Mouse (Mus musculus): ENCODE data around the gene Slc7a15. TPM values are rescaled to one million over a fixed set of nuclear protein-coding genes. Genes with fewer than 3 reads are reported as not detected.

Slc7a15 gene
- polyA plus RNA-seq, 1 experiment from 2014 or later, result not detected

DNA sequence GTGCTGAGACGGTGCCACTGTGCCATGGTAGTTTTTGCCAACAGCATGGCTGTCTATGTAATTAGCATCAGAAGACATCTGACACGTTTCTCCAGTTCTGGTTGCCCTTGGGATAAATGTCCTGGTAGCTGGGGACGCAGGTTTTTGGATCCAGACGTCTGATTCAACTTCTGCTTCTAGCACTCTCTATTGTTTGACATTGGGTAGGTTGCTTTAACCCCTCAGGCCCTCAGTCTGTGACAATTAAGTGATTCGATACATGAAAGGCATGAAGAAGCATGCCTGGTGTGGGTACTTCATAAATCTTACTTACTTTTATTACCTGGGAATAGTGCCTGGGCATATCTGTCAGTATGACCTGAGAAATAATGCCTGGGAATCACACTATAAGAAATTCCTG lies 74.8 kb downstream of the Slc7a15 start:
- H3K9me3 ChIP-seq (ENCODE audit: control insufficient read depth, low read length), result no peaks in the 10 kb centered on the region
- no peak overlapping the region for H3K4me2 ChIP-seq (ENCODE audit: low read depth, low read length)
- no peaks in the 10 kb centered on the region for H3K27me3 ChIP-seq (replicated peaks; ENCODE audit: control insufficient read depth, insufficient read depth, low read length)
- 48% methylated on average over 5 of the region's 5 CpGs for WGBS
- H3K9ac ChIP-seq (ENCODE audit: low read depth, low read length), result no peak overlapping the region
- DNase-seq (ENCODE audit: low spot score) (no peak), ATAC-seq (ENCODE audit: low read depth) (no peak)
- no peak overlapping the region for H3K4me3 ChIP-seq (ENCODE audit: low read depth, low read length)
- no peaks in the 10 kb centered on the region for H3K36me3 ChIP-seq (ENCODE audit: control insufficient read depth, insufficient read depth, low read length)
- H3K27ac ChIP-seq (replicated peaks; ENCODE audit: low read depth, low read length), result no peak overlapping the region
- peaks cover 6% of the 10 kb centered on the region for H3K4me1 ChIP-seq (ENCODE audit: control insufficient read depth, insufficient read depth, low read length)

DNA sequence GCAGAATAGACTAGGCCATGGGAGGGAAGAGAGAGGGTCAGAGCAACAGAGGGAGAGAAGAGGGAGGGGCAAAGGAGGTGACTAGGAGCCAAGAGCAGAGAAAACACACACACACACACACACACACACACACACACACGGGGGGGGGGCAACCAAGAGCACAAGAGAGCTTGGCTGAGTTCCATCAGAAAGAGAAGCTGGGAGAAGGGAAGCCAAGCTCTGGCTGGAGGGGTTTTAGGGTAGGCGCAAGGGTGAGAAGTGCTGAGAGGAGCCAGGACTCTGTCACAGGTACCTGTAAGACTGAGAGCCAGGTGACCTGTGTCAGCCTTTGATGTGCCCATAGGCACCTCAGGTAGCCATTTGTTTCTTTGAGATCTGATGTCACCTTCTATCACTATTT lies 76.2 kb downstream of the Slc7a15 start:
- H3K27ac ChIP-seq (replicated peaks; ENCODE audit: low read depth, low read length), result no peak overlapping the region
- H3K36me3 ChIP-seq (ENCODE audit: control insufficient read depth, insufficient read depth, low read length), result no peaks in the 10 kb centered on the region
- H3K9me3 ChIP-seq (ENCODE audit: control insufficient read depth, low read length), result no peaks in the 10 kb centered on the region
- WGBS, result 61% methylated on average over 2 of the region's 2 CpGs
- no peaks in the 10 kb centered on the region for H3K27me3 ChIP-seq (replicated peaks; ENCODE audit: control insufficient read depth, insufficient read depth, low read length)
- H3K4me2 ChIP-seq (ENCODE audit: low read depth, low read length), result no peak overlapping the region
- no peak for ATAC-seq (ENCODE audit: low read depth)
- peaks cover 6% of the 10 kb centered on the region for H3K4me1 ChIP-seq (ENCODE audit: control insufficient read depth, insufficient read depth, low read length)
- H3K4me3 ChIP-seq (ENCODE audit: low read depth, low read length), result no peak overlapping the region
- H3K9ac ChIP-seq (ENCODE audit: low read depth, low read length), result no peak overlapping the region
- DNase-seq (ENCODE audit: low spot score), result no peak

DNA sequence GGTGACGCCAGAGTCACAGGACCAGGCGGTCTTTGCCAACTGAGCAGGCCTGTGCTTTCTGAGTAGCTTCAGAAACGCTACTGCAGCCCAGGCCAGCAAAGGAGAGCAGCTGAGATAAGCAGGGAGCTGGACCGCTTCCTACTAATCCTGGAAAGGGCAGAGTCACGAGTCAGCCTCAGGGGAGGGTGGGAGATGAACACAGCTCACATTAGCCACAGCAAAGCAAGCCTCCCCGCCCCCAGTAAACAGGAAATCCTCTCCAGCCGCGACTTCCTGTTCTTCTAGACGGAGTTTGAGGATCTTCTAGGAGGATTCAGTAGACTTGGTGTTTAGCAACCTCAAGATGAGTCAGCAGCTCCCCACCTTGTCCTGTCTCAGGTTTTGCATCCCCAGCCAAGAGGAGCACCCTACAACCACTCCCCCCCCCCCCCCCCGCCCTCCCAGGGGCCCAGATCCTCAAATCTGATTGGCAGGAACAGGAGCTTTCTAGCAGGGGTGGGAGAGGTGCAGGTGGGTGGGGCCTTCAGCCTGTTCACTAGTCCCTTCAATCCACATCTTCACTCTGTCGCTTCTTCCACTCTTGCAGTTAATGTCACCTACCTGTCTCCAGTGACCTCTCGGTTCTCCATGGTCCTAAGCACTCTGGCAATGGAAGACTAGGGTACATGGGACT lies 77.4 kb downstream of the Slc7a15 start:
- H3K4me1 ChIP-seq (ENCODE audit: control insufficient read depth, insufficient read depth, low read length), result peaks cover 6% of the 10 kb centered on the region
- H3K27me3 ChIP-seq (replicated peaks; ENCODE audit: control insufficient read depth, insufficient read depth, low read length), result no peaks in the 10 kb centered on the region
- no peak overlapping the region for H3K4me2 ChIP-seq (ENCODE audit: low read depth, low read length)
- no peak overlapping the region for H3K9ac ChIP-seq (ENCODE audit: low read depth, low read length)
- H3K36me3 ChIP-seq (ENCODE audit: control insufficient read depth, insufficient read depth, low read length), result no peaks in the 10 kb centered on the region
- no peak overlapping the region for H3K4me3 ChIP-seq (ENCODE audit: low read depth, low read length)
- H3K27ac ChIP-seq (replicated peaks; ENCODE audit: low read depth, low read length), result no peak overlapping the region
- no peaks in the 10 kb centered on the region for H3K9me3 ChIP-seq (ENCODE audit: control insufficient read depth, low read length)
- DNase-seq (ENCODE audit: low spot score), result peak; percentile 75
- 0 out of 2 replicates have a peak, but pooled peaks have one; percentile 47 for ATAC-seq (ENCODE audit: low read depth)
- WGBS, result 38% methylated on average over 11 of the region's 12 CpGs

DNA sequence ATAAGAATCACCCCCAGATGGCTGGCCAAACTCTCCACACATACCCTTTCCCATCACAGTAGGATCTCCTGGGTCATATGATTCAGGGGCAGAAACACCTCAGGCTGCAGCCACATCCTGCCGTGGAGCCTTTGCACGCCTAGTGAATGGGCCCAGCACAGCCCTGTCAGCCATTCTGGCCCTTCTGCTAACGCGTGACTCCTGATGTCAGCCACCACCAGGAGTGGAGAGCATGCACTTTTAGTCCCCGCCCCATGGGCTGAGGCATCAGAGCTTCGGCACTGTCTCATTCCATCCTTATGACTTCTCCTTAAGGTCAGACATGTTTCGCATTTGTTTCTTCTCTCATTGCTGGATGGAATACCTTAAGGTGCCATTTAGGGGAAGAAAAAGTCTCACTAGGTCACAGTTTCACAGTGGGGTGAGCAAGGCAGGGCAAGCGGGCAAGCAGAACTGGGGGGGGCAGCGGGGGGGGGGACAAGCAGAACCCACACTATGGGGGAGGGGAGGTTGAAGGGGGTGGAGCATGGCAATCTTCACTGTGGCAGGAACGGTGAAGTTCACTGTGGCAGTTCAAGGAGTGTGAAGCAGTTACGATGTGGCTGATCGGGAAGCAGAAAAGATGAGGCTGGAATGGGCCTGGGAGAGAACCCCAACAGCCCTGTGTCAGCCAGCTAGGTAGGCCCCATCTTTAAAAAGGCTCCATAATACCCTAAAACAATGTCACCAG lies 79.3 kb downstream of the Slc7a15 start:
- H3K27me3 ChIP-seq (replicated peaks; ENCODE audit: control insufficient read depth, insufficient read depth, low read length), result no peaks in the 10 kb centered on the region
- no peaks in the 10 kb centered on the region for H3K36me3 ChIP-seq (ENCODE audit: control insufficient read depth, insufficient read depth, low read length)
- no peak overlapping the region for H3K4me3 ChIP-seq (ENCODE audit: low read depth, low read length)
- 54% methylated on average over 12 of the region's 12 CpGs for WGBS
- no peak overlapping the region for H3K9ac ChIP-seq (ENCODE audit: low read depth, low read length)
- H3K4me2 ChIP-seq (ENCODE audit: low read depth, low read length), result no peak overlapping the region
- DNase-seq (ENCODE audit: low spot score) (no peak), ATAC-seq (ENCODE audit: low read depth) (no peak)
- no peak overlapping the region for H3K27ac ChIP-seq (replicated peaks; ENCODE audit: low read depth, low read length)
- H3K9me3 ChIP-seq (ENCODE audit: control insufficient read depth, low read length), result no peaks in the 10 kb centered on the region
- peaks cover 6% of the 10 kb centered on the region for H3K4me1 ChIP-seq (ENCODE audit: control insufficient read depth, insufficient read depth, low read length)

DNA sequence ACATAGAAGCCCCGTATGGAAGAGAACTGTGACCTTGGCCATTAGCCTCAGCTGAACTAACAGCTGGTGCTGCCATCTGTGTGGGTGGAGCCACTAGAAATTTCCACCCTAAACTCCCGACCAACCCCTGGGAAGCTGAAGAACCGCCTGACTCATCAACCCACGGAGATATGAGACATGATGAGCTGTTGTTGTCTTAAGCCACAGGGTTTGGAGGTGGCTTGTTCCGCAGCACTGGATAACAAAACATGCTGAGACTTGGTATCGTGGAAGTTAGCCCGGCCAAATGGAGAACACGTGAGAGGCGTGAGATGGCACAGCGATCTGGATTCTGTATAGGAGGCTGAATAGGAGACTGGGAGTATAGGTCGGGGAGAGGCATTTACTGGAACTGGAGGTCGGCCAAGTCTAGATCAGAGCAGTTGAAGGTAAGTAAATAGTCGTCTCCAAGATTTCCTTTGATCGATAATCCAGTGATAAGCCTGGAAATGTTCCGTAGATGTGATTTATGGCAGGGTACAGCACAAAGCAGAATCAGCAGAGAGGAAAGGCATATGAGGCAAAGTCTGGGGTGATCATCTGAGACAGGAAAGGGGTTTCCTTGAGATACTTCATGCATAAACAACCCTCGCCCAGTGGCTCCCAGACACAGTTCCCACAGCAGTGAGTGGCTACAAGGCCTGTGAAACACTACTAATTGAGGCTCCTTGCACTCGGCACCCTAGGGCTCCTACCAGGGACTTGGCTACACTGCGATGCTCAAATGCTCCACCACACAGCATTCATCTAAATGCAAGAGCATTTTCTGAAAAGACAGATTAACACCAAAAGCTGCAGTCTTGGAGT lies 87.6 kb downstream of the Slc7a15 start:
- WGBS, result 66% methylated on average over 18 of the region's 18 CpGs
- H3K4me2 ChIP-seq (ENCODE audit: low read depth, low read length), result no peak overlapping the region
- no peak overlapping the region for H3K27ac ChIP-seq (replicated peaks; ENCODE audit: low read depth, low read length)
- DNase-seq (ENCODE audit: low spot score) (peak; percentile 44), ATAC-seq (ENCODE audit: low read depth) (peak; percentile 77)
- H3K4me3 ChIP-seq (ENCODE audit: low read depth, low read length), result no peak overlapping the region
- no peaks in the 10 kb centered on the region for H3K27me3 ChIP-seq (replicated peaks; ENCODE audit: control insufficient read depth, insufficient read depth, low read length)
- H3K9ac ChIP-seq (ENCODE audit: low read depth, low read length), result no peak overlapping the region
- no peaks in the 10 kb centered on the region for H3K9me3 ChIP-seq (ENCODE audit: control insufficient read depth, low read length)
- no peaks in the 10 kb centered on the region for H3K4me1 ChIP-seq (ENCODE audit: control insufficient read depth, insufficient read depth, low read length)
- no peaks in the 10 kb centered on the region for H3K36me3 ChIP-seq (ENCODE audit: control insufficient read depth, insufficient read depth, low read length)

DNA sequence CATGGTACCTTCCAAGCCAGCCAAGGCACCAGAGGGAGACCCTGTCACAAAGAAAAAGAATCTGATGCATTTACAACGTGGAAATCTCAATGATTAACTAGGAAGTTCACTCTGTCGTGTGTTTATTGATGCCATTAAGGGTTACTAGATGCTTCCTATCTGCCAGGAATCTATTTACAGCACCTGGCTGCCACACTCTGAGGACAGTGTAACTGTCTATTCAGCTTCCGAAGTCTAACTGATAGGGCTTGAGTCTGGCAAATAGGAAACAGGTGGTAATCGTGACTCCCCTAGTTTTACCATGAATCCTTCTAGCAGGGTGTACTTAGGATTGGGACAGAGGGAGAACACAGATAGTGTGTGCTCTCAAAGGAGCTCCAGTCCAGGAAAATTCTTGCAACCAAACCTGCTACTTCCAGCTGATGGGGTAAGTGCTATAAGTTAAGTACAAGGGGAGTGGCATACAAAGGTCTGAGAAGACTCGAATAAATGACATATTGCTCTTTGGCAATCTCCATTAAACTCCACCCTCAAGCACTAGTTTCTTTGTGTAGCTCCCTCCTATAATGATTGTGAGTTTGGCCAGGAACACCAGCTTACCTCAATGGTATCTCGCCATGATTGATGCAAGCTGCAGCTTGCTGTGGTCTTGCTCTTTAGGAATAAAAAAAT lies 88.4 kb downstream of the Slc7a15 start:
- WGBS, result 53% methylated on average over 6 of the region's 6 CpGs
- Histone ChIP-seq H3K4me3 (ENCODE audit: low read depth, low read length) (no peak overlapping the region), H3K9me3 (ENCODE audit: control insufficient read depth, low read length) (no peaks in the 10 kb centered on the region), H3K27me3 (replicated peaks; ENCODE audit: control insufficient read depth, insufficient read depth, low read length) (no peaks in the 10 kb centered on the region), H3K4me2 (ENCODE audit: low read depth, low read length) (no peak overlapping the region), H3K4me1 (ENCODE audit: control insufficient read depth, insufficient read depth, low read length) (no peaks in the 10 kb centered on the region), H3K36me3 (ENCODE audit: control insufficient read depth, insufficient read depth, low read length) (no peaks in the 10 kb centered on the region), H3K27ac (replicated peaks; ENCODE audit: low read depth, low read length) (no peak overlapping the region), H3K9ac (ENCODE audit: low read depth, low read length) (no peak overlapping the region)
- no peak for DNase-seq (ENCODE audit: low spot score)
- ATAC-seq (ENCODE audit: low read depth), result 0 out of 2 replicates have a peak, but pooled peaks have one; percentile 3

DNA sequence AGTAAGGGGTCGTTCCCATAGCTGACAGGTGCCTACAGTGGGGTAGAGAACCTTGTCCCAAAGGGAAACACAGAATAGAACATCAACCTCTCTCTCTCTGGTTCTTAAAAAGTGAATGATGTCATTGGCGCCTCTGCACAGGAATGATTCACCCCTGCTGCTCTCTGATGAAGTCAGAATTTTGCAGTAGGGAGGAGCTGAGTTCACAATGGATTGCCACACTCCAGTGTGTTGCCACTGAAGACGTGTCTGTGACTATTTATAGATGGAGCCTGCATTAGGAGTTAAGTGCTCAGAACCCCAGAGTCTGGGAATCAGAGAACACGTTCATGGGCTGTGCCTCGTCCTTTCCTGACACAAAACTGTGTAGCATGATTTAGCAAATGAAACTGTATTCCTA lies 89.2 kb downstream of the Slc7a15 start:
- WGBS, result 63% methylated on average over 5 of the region's 5 CpGs
- no peak for ATAC-seq (ENCODE audit: low read depth)

DNA sequence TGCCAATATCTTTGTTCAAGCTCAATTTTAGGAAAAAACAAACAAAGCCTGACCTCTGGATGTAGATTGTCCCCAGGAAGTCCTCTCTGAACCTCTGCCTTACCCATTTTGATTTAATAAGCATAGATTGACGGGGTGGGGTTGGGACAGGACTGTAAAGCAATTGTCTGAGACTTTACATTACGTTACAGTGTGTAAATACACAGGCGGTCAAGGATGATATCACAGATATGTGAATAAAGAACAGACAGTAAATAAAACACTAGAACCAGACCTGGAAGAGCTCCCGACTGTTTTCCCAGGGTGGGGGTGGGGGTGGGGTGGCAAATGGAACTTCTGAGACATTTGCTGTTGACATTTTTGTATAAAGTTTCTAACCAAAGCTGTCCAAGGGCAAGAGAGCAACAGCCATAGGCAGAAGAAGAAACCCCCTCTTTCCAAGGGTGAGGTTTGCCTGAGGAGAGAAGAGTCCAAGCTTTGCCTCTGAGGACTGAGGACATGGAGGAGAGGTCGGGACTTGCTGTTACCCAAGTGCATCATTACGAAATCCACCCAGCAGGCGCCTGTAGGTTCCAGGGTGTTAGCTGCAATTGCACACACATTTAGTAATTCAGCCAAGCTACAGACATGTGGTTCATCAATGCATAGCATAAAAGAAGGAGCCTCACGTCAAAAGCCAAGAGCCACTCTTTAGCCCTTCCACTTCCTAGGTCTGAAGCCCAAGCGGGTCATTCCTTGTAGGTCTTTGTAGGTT lies 91.7 kb downstream of the Slc7a15 start:
- 67% methylated on average over 9 of the region's 9 CpGs for WGBS
- no peaks in the 10 kb centered on the region for H3K27me3 ChIP-seq (replicated peaks; ENCODE audit: control insufficient read depth, insufficient read depth, low read length)
- H3K9ac ChIP-seq (ENCODE audit: low read depth, low read length), result no peak overlapping the region
- no peak for DNase-seq (ENCODE audit: low spot score)
- H3K27ac ChIP-seq (replicated peaks; ENCODE audit: low read depth, low read length), result no peak overlapping the region
- no peaks in the 10 kb centered on the region for H3K36me3 ChIP-seq (ENCODE audit: control insufficient read depth, insufficient read depth, low read length)
- no peak for ATAC-seq (ENCODE audit: low read depth)
- no peaks in the 10 kb centered on the region for H3K4me1 ChIP-seq (ENCODE audit: control insufficient read depth, insufficient read depth, low read length)
- H3K9me3 ChIP-seq (ENCODE audit: control insufficient read depth, low read length), result no peaks in the 10 kb centered on the region
- H3K4me3 ChIP-seq (ENCODE audit: low read depth, low read length), result no peak overlapping the region
- H3K4me2 ChIP-seq (ENCODE audit: low read depth, low read length), result no peak overlapping the region

More for the DNA sequence above, 89.2 kb downstream of the Slc7a15 start:
- H3K4me1 ChIP-seq (ENCODE audit: control insufficient read depth, insufficient read depth, low read length), result no peaks in the 10 kb centered on the region
- H3K9ac ChIP-seq (ENCODE audit: low read depth, low read length), result no peak overlapping the region
- no peak overlapping the region for H3K27ac ChIP-seq (replicated peaks; ENCODE audit: low read depth, low read length)
- no peak overlapping the region for H3K4me3 ChIP-seq (ENCODE audit: low read depth, low read length)
- H3K9me3 ChIP-seq (ENCODE audit: control insufficient read depth, low read length), result no peaks in the 10 kb centered on the region
- no peak for DNase-seq (ENCODE audit: low spot score)
- no peaks in the 10 kb centered on the region for H3K36me3 ChIP-seq (ENCODE audit: control insufficient read depth, insufficient read depth, low read length)
- H3K27me3 ChIP-seq (replicated peaks; ENCODE audit: control insufficient read depth, insufficient read depth, low read length), result no peaks in the 10 kb centered on the region
- no peak overlapping the region for H3K4me2 ChIP-seq (ENCODE audit: low read depth, low read length)
